ENCODE assay signal across 9 mouse cellular contexts in the genomic region with DNA sequence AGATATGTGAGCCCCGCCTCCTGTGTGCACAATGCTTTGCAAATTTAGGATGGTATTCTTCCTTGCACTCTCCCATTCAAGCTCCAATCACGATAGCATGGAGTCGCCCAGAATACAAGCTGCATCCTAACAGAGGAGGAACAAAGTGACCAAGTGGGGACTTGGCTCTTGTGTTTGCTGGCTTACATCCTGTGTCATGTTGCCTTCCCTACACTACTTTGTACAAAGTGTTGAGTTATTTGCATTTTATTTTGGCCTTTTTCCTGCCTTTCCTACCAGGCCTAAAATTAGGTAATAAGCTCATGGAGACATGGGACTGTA.
DNase-seq lines count a peak whose midpoint lies in the region; ATAC-seq and TF ChIP-seq lines count a peak whose summit lies in the region.
"Had no signal": no experiment of that assay in that cellular context is flagged by ENCODE, and none has a peak within 500 bp of the region (broad histone marks: within the 10 kb centered on the region; RNA-seq: fewer than 3 reads in every experiment).

No protein-coding gene starts in this region.

- no peak overlapping the region for H3K27ac ChIP-seq in heart, embryonic 14.5 days (replicated peaks in 1 of 2; ENCODE audit: control insufficient read depth in 1 of 2, insufficient read depth in 1 of 2, low read depth in 2 of 2, low read length in 2 of 2)
- no peak overlapping the region for H3K27ac ChIP-seq in hindbrain, embryonic 11.5 days (ENCODE audit: low read depth, low read length)
- no peak overlapping the region for H3K27ac ChIP-seq in liver, postnatal 0 days (ENCODE audit: low read depth)

- peaks cover 11 to 16% of the 10 kb centered on the region in 2 experiments; a peak in 3 of 4 replicates for H3K4me1 ChIP-seq in heart, embryonic 14.5 days (ENCODE audit: control insufficient read depth in 2 of 2, insufficient read depth in 2 of 2, low read length in 2 of 2)
- H3K4me1 ChIP-seq in hindbrain, embryonic 11.5 days (replicated peaks; ENCODE audit: control insufficient read depth, insufficient read depth, low read length): peaks cover 6% of the 10 kb centered on the region
- H3K4me1 ChIP-seq in liver, postnatal 0 days (ENCODE audit: insufficient read depth): peaks cover 9% of the 10 kb centered on the region

- DNase-seq in heart, postnatal 25 days (ENCODE audit: low spot score): no peak
- DNase-seq in brain, adult 2 months (ENCODE audit: low read depth, low spot score): peak; percentile 51
- no peak for DNase-seq in hindbrain, embryonic 11.5 days (ENCODE audit: low spot score)
- no peak for DNase-seq in liver, postnatal 0 days
- DNase-seq in spleen, postnatal 36 days (ENCODE audit: low spot score in 2 of 2): no peak
- no peak for DNase-seq in left cerebral cortex, postnatal 25 days (ENCODE audit: low spot score in 2 of 2)
- no peak for DNase-seq in adrenal gland, adult 18-20 months (ENCODE audit: low spot score in 2 of 2)

- H3K4me3 ChIP-seq in heart, embryonic 14.5 days (ENCODE audit: control insufficient read depth in 1 of 2, insufficient read depth in 1 of 2, low read depth in 1 of 2, low read length in 2 of 2): peak overlapping the region; percentile 42 to 45
- H3K4me3 ChIP-seq in hindbrain, embryonic 11.5 days (ENCODE audit: low read depth, low read length): peak overlapping the region; percentile 34
- H3K4me3 ChIP-seq in liver, postnatal 0 days (ENCODE audit: low read depth, low read length): 0 out of 2 replicates have a peak overlapping the region, but pooled peaks have one; percentile 22

- no peak for ATAC-seq in heart, embryonic 14.5 days (ENCODE audit: insufficient number of reproducible peaks, insufficient read depth, low FRiP score, low read depth)
- no peak for ATAC-seq in hindbrain, embryonic 11.5 days (ENCODE audit: low FRiP score)
- ATAC-seq in liver, postnatal 0 days: no peak
- ATAC-seq: CD4-positive, CD25-positive, alpha-beta regulatory T cell, adult 4 months had no signal

- 27% methylated on average over 3 of the region's 3 CpGs for WGBS in heart, embryonic 14.5 days
- 1% methylated on average over 3 of the region's 3 CpGs for WGBS in hindbrain, embryonic 11.5 days
- 32% methylated on average over 3 of the region's 3 CpGs for WGBS in liver, postnatal 0 days (ENCODE audit: insufficient replicate concordance)

- no peak for TF ChIP-seq CTCF in liver, postnatal 0 days (IDR thresholded peaks at IDR 0.05; ENCODE audit: low read depth)

- no peaks in the 10 kb centered on the region for H3K9me3 ChIP-seq in heart, embryonic 14.5 days (ENCODE audit: control insufficient read depth, low read length)
- no peaks in the 10 kb centered on the region for H3K9me3 ChIP-seq in hindbrain, embryonic 11.5 days (ENCODE audit: control insufficient read depth, low read length)
- no peaks in the 10 kb centered on the region for H3K9me3 ChIP-seq in liver, postnatal 0 days (ENCODE audit: low read length)

- peak overlapping the region; percentile 96 for H3K4me2 ChIP-seq in heart, embryonic 14.5 days (ENCODE audit: low read length)
- peak overlapping the region; percentile 72 for H3K4me2 ChIP-seq in hindbrain, embryonic 11.5 days (replicated peaks; ENCODE audit: low read depth, low read length)
- H3K4me2 ChIP-seq in liver, postnatal 0 days (ENCODE audit: low read depth, low read length): peak overlapping the region; percentile 69

- intact Hi-C loops in heart, postnatal 25 days (cut with DNase I): no loop called here
- intact Hi-C loops in left cerebral cortex, postnatal 25 days (cut with DNase I): no loop called here

- H3K36me3 ChIP-seq in heart, embryonic 14.5 days (ENCODE audit: control insufficient read depth, insufficient read depth, low read length): no peaks in the 10 kb centered on the region
- no peaks in the 10 kb centered on the region for H3K36me3 ChIP-seq in hindbrain, embryonic 11.5 days (ENCODE audit: control insufficient read depth, insufficient read depth, low read length)
- H3K36me3 ChIP-seq in liver, postnatal 0 days (replicated peaks; ENCODE audit: insufficient read depth, low read length): no peaks in the 10 kb centered on the region

- no peaks in the 10 kb centered on the region for H3K27me3 ChIP-seq in heart, embryonic 14.5 days (ENCODE audit: control insufficient read depth, insufficient read depth, low read length)
- no peaks in the 10 kb centered on the region; the same call in 1 of the 2 replicates for H3K27me3 ChIP-seq in hindbrain, embryonic 11.5 days (ENCODE audit: control insufficient read depth, insufficient read depth, low read length)
- H3K27me3 ChIP-seq in liver, postnatal 0 days (ENCODE audit: insufficient read depth, low read length): peaks cover 14% of the 10 kb centered on the region; the same call in 1 of the 2 replicates

- no peak overlapping the region for H3K9ac ChIP-seq in heart, embryonic 14.5 days (ENCODE audit: low read length)
- H3K9ac ChIP-seq in hindbrain, embryonic 11.5 days (ENCODE audit: low read depth, low read length): no peak overlapping the region
- no peak overlapping the region for H3K9ac ChIP-seq in liver, postnatal 0 days (replicated peaks)

- no peak for TF ChIP-seq EP300 in liver, postnatal 0 days (IDR thresholded peaks at IDR 0.05; ENCODE audit: low read depth)
